Mouse (Mus musculus): ENCODE results near the gene Svs5. TPM values are rescaled to one million over a fixed set of nuclear protein-coding genes. Genes with fewer than 3 reads are reported as not detected.

Gene Svs5
- polyA plus RNA-seq, 1 experiment from 2014 or later: not detected

- Histone ChIP-seq H3K27me3 (0 out of 2 replicates have a peak, but pooled peaks cover 2% of the 10 kb centered on the region), H3K36me3 (ENCODE audit: poor library complexity, severe bottlenecking) (no peaks in the 10 kb centered on the region), H3K27ac (no peak overlapping the region), H3K9ac (no peak overlapping the region), H3K9me3 (replicated peaks) (no peaks in the 10 kb centered on the region), H3K4me2 (no peak overlapping the region), H3K4me1 (no peaks in the 10 kb centered on the region), H3K4me3 (no peak overlapping the region)
- no peak for ATAC-seq
- WGBS: 85% methylated on average over 5 of the region's 5 CpGs
These were observed 26.5 kb downstream of the Svs5 start for GRCm38 (mm10) chr2:164359031-164359430.

- Histone ChIP-seq H3K9ac (no peak overlapping the region), H3K9me3 (replicated peaks) (no peaks in the 10 kb centered on the region), H3K27me3 (0 out of 2 replicates have a peak, but pooled peaks cover 2% of the 10 kb centered on the region), H3K36me3 (ENCODE audit: poor library complexity, severe bottlenecking) (no peaks in the 10 kb centered on the region), H3K27ac (no peak overlapping the region), H3K4me1 (no peaks in the 10 kb centered on the region), H3K4me2 (no peak overlapping the region), H3K4me3 (no peak overlapping the region)
- WGBS: 84% methylated on average over 5 of the region's 5 CpGs
- no peak for ATAC-seq
These were observed 27.1 kb downstream of the Svs5 start for GRCm38 (mm10) chr2:164359668-164360067.

- no peak for ATAC-seq
- no peak overlapping the region for H3K27ac ChIP-seq
- no peak overlapping the region for H3K9ac ChIP-seq
- H3K4me1 ChIP-seq: no peaks in the 10 kb centered on the region
- H3K9me3 ChIP-seq (replicated peaks): no peaks in the 10 kb centered on the region
- no peak overlapping the region for H3K4me3 ChIP-seq
- 36% methylated on average over 13 of the region's 13 CpGs for WGBS
- H3K4me2 ChIP-seq: no peak overlapping the region
- no peaks in the 10 kb centered on the region for H3K36me3 ChIP-seq (ENCODE audit: poor library complexity, severe bottlenecking)
- H3K27me3 ChIP-seq: 0 out of 2 replicates have a peak, but pooled peaks cover 2% of the 10 kb centered on the region
These were observed 28.6 kb downstream of the Svs5 start for GRCm38 (mm10) chr2:164360974-164361657.

GRCm38 (mm10) chr2:164366947-164367346 is 34.4 kb downstream of the Svs5 start:
- Histone ChIP-seq H3K27me3 (0 out of 2 replicates have a peak, but pooled peaks cover 2% of the 10 kb centered on the region), H3K4me3 (no peak overlapping the region), H3K27ac (no peak overlapping the region), H3K9me3 (replicated peaks) (no peaks in the 10 kb centered on the region), H3K4me2 (no peak overlapping the region), H3K9ac (no peak overlapping the region), H3K4me1 (no peaks in the 10 kb centered on the region), H3K36me3 (ENCODE audit: poor library complexity, severe bottlenecking) (no peaks in the 10 kb centered on the region)
- ATAC-seq: no peak
- 41% methylated on average over 3 of the region's 3 CpGs for whole genome bisulfite sequencing

- no peak overlapping the region for H3K9ac ChIP-seq
- H3K27me3 ChIP-seq: no peaks in the 10 kb centered on the region
- no peak overlapping the region for H3K4me3 ChIP-seq
- no peak for ATAC-seq
- H3K4me1 ChIP-seq: no peaks in the 10 kb centered on the region
- no peak overlapping the region for H3K27ac ChIP-seq
- no peaks in the 10 kb centered on the region; the same call in 1 of the 2 replicates for H3K9me3 ChIP-seq (replicated peaks)
- no peak overlapping the region for H3K4me2 ChIP-seq
- no peaks in the 10 kb centered on the region for H3K36me3 ChIP-seq (ENCODE audit: poor library complexity, severe bottlenecking)
- 87% methylated on average over 6 of the region's 6 CpGs for WGBS
These were observed 36.1 kb downstream of the Svs5 start for GRCm38 (mm10) chr2:164368620-164369105.

- no peak for ATAC-seq
- 79% methylated on average over 3 of the region's 3 CpGs for WGBS
These were observed 38.8 kb downstream of the Svs5 start for GRCm38 (mm10) chr2:164371371-164371770.

GRCm38 (mm10) chr2:164372408-164373053 is 40.0 kb downstream of the Svs5 start:
- Histone ChIP-seq H3K9me3 (replicated peaks) (no peaks in the 10 kb centered on the region; the same call in 1 of the 2 replicates), H3K36me3 (ENCODE audit: poor library complexity, severe bottlenecking) (no peaks in the 10 kb centered on the region), H3K4me3 (no peak overlapping the region), H3K9ac (no peak overlapping the region), H3K27me3 (no peaks in the 10 kb centered on the region), H3K4me1 (no peaks in the 10 kb centered on the region), H3K4me2 (no peak overlapping the region), H3K27ac (no peak overlapping the region)
- no peak for ATAC-seq
- 42% methylated on average over 3 of the region's 3 CpGs for WGBS

More at GRCm38 (mm10) chr2:164371371-164371770, 38.8 kb downstream of the Svs5 start:
- H3K27me3 ChIP-seq: no peaks in the 10 kb centered on the region
- no peaks in the 10 kb centered on the region for H3K4me1 ChIP-seq
- H3K4me3 ChIP-seq: no peak overlapping the region
- no peak overlapping the region for H3K4me2 ChIP-seq
- H3K27ac ChIP-seq: no peak overlapping the region
- no peaks in the 10 kb centered on the region for H3K36me3 ChIP-seq (ENCODE audit: poor library complexity, severe bottlenecking)
- H3K9ac ChIP-seq: no peak overlapping the region
- H3K9me3 ChIP-seq (replicated peaks): no peaks in the 10 kb centered on the region; the same call in 1 of the 2 replicates

- Histone ChIP-seq H3K4me3 (no peak overlapping the region), H3K9me3 (replicated peaks) (no peaks in the 10 kb centered on the region; the same call in 1 of the 2 replicates), H3K36me3 (ENCODE audit: poor library complexity, severe bottlenecking) (no peaks in the 10 kb centered on the region), H3K27ac (no peak overlapping the region), H3K4me2 (no peak overlapping the region), H3K4me1 (no peaks in the 10 kb centered on the region), H3K9ac (no peak overlapping the region), H3K27me3 (no peaks in the 10 kb centered on the region)
- 60% methylated on average over 4 of the region's 4 CpGs for WGBS
- ATAC-seq: no peak
These were observed 40.6 kb downstream of the Svs5 start for GRCm38 (mm10) chr2:164373187-164373586.

GRCm38 (mm10) chr2:164377478-164378426 is 45.2 kb downstream of the Svs5 start:
- no peak overlapping the region for H3K4me2 ChIP-seq
- H3K27me3 ChIP-seq: no peaks in the 10 kb centered on the region
- H3K9me3 ChIP-seq (replicated peaks): no peaks in the 10 kb centered on the region; the same call in 1 of the 2 replicates
- no peaks in the 10 kb centered on the region for H3K4me1 ChIP-seq
- no peak overlapping the region for H3K4me3 ChIP-seq
- 90% methylated on average over 15 of the region's 15 CpGs for WGBS
- no peak for ATAC-seq
- H3K9ac ChIP-seq: no peak overlapping the region
- H3K27ac ChIP-seq: no peak overlapping the region
- no peaks in the 10 kb centered on the region for H3K36me3 ChIP-seq (ENCODE audit: poor library complexity, severe bottlenecking)

- Histone ChIP-seq H3K36me3 (ENCODE audit: poor library complexity, severe bottlenecking) (no peaks in the 10 kb centered on the region), H3K4me3 (no peak overlapping the region), H3K27me3 (peaks cover 2% of the 10 kb centered on the region), H3K4me2 (no peak overlapping the region), H3K4me1 (peaks cover 13% of the 10 kb centered on the region), H3K9me3 (replicated peaks) (no peaks in the 10 kb centered on the region; the same call in 1 of the 2 replicates), H3K27ac (no peak overlapping the region), H3K9ac (no peak overlapping the region)
- WGBS: 77% methylated on average over 8 of the region's 8 CpGs
- ATAC-seq: no peak
These were observed 49.2 kb downstream of the Svs5 start for GRCm38 (mm10) chr2:164381726-164382125.

- peaks cover 17% of the 10 kb centered on the region for H3K4me1 ChIP-seq
- no peak overlapping the region for H3K4me3 ChIP-seq
- WGBS: 90% methylated on average over 3 of the region's 3 CpGs
- no peak overlapping the region for H3K9ac ChIP-seq
- H3K36me3 ChIP-seq (ENCODE audit: poor library complexity, severe bottlenecking): no peaks in the 10 kb centered on the region
- no peak for ATAC-seq
- no peak overlapping the region for H3K27ac ChIP-seq
- H3K27me3 ChIP-seq: peaks cover 15% of the 10 kb centered on the region
- H3K4me2 ChIP-seq: no peak overlapping the region
- no peaks in the 10 kb centered on the region; the same call in 1 of the 2 replicates for H3K9me3 ChIP-seq (replicated peaks)
These were observed 50.4 kb downstream of the Svs5 start for GRCm38 (mm10) chr2:164382971-164383370.
